Mouse (Mus musculus) kidney, postnatal 0 days (tissue): ENCODE measurements at regions not wholly inside any gene's neighbourhood (a gene's known extent, or its start where the extent isn't known, plus 50 kb on each side); places are given as distances from the start of the nearest gene placed in this dataset.

ENCODE experiments used
- ATAC-seq: fragments of 200-750 bp; cut with Nextera tagmentation; replicated peaks from 2 replicates; pipeline ENCODE4 v1.8.0; 2017; ENCODE audit warnings: low read depth, moderate number of reproducible peaks, moderate TSS enrichment, moderate library complexity; ENCODE audit not compliant: low FRiP score
- DNase-seq: peaks from one replicate; pipeline ENCODE4 v3.0.0-alpha.2; 2016; ENCODE audit warnings: low spot score
- H3K27ac ChIP-seq: fragments of 300-500 bp; sonication (generic); 2 replicates; pipeline ENCODE4 v1.5.1; 2014; ENCODE audit warnings: mild to moderate bottlenecking
- H3K27me3 ChIP-seq: fragments of 300-500 bp; sonication (generic); 2 replicates; pipeline ENCODE4 v1.6.1; 2014; ENCODE audit warnings: low read length, mixed read lengths; ENCODE audit not compliant: insufficient read depth
- H3K36me3 ChIP-seq: fragments of 300-500 bp; sonication (generic); 2 replicates; pipeline ENCODE4 v1.6.1; 2014; ENCODE audit warnings: low read length, mixed read lengths; ENCODE audit not compliant: insufficient read depth
- H3K4me1 ChIP-seq: fragments of 300-500 bp; sonication (generic); replicated peaks from 2 replicates; pipeline ENCODE4 v1.6.1; 2014; ENCODE audit warnings: antibody characterized with exemption, low read length, mixed read lengths; ENCODE audit not compliant: insufficient read depth
- H3K4me2 ChIP-seq: fragments of 300-500 bp; sonication (generic); 2 replicates; pipeline ENCODE4 v1.6.1; 2014; ENCODE audit warnings: mild to moderate bottlenecking, low read length, moderate library complexity, mixed read lengths
- H3K4me3 ChIP-seq: fragments of 300-500 bp; sonication (generic); replicated peaks from 2 replicates; pipeline ENCODE4 v1.5.1; 2014; ENCODE audit warnings: low read depth, low read length
- H3K9ac ChIP-seq: fragments of 300-500 bp; sonication (generic); 2 replicates; pipeline ENCODE4 v1.6.1; 2014; ENCODE audit warnings: low read depth, low read length
- H3K9me3 ChIP-seq: fragments of 300-500 bp; sonication (generic); replicated peaks from 2 replicates; pipeline ENCODE4 v1.6.1; 2016; ENCODE audit warnings: low read length, inconsistent platforms, mixed read lengths
- CTCF ChIP-seq: IDR thresholded peaks from 2 replicates; pipeline ENCODE4 v1.5.1; 2016; ENCODE audit warnings: antibody characterized with exemption, low read depth, mild to moderate bottlenecking, moderate library complexity
- WGBS: fragments of 180-500 bp; shearing (Covaris S2); extraction: QIAGEN DNeasy Blood & Tissue Kit; methylation state at CpG from one replicate; pipeline ENCODE4 v1.1.7; 2014; 5-methylcytosine and 5-hydroxymethylcytosine counted together

GRCm38 (mm10) chr11:105538421-105539210, 51.2 kb upstream of the Tanc2 start:
- Histone ChIP-seq H3K4me1 (no peaks in the 10 kb centered on the region), H3K9me3 (no peaks in the 10 kb centered on the region), H3K4me2 (no peak overlapping the region), H3K4me3 (no peak overlapping the region), H3K27me3 (no peaks in the 10 kb centered on the region), H3K9ac (no peak overlapping the region), H3K27ac (no peak overlapping the region; the same call in 1 of the 2 replicates), H3K36me3 (no peaks in the 10 kb centered on the region)
- peak; percentile 37 for DNase-seq
- TF ChIP-seq CTCF = no peak
- ATAC-seq = peak; percentile 86
- 53% methylated on average over 7 of the region's 7 CpGs for WGBS

GRCm38 (mm10) chr11:105532616-105533015, 57.2 kb upstream of the Tanc2 start:
- no peak for TF ChIP-seq CTCF
- Histone ChIP-seq H3K9me3 (no peaks in the 10 kb centered on the region), H3K4me1 (no peaks in the 10 kb centered on the region), H3K9ac (no peak overlapping the region), H3K36me3 (no peaks in the 10 kb centered on the region), H3K27ac (no peak overlapping the region), H3K4me3 (no peak overlapping the region), H3K4me2 (no peak overlapping the region), H3K27me3 (no peaks in the 10 kb centered on the region)
- 61% methylated on average over 5 of the region's 5 CpGs for WGBS
- no peak for ATAC-seq
- no peak for DNase-seq

GRCm38 (mm10) chr11:105530711-105531157, 59.1 kb upstream of the Tanc2 start:
- TF ChIP-seq CTCF = no peak
- Histone ChIP-seq H3K36me3 (no peaks in the 10 kb centered on the region), H3K4me3 (no peak overlapping the region), H3K4me2 (no peak overlapping the region), H3K9me3 (no peaks in the 10 kb centered on the region), H3K27me3 (no peaks in the 10 kb centered on the region), H3K4me1 (no peaks in the 10 kb centered on the region), H3K27ac (no peak overlapping the region), H3K9ac (no peak overlapping the region)
- no peak for ATAC-seq
- DNase-seq = no peak
- 69% methylated on average over 10 of the region's 10 CpGs for WGBS

GRCm38 (mm10) chr11:105526066-105526465, 63.7 kb upstream of the Tanc2 start:
- WGBS = 91% methylated on average over 4 of the region's 4 CpGs
- no peak overlapping the region for H3K27ac ChIP-seq
- TF ChIP-seq CTCF = no peak
- H3K4me1 ChIP-seq = no peaks in the 10 kb centered on the region
- H3K9me3 ChIP-seq = no peaks in the 10 kb centered on the region
- no peak overlapping the region for H3K9ac ChIP-seq
- H3K4me3 ChIP-seq = no peak overlapping the region
- DNase-seq (no peak), ATAC-seq (no peak)
- no peak overlapping the region for H3K4me2 ChIP-seq
- H3K27me3 ChIP-seq = no peaks in the 10 kb centered on the region
- H3K36me3 ChIP-seq = no peaks in the 10 kb centered on the region

GRCm38 (mm10) chr11:105525608-105526007, 64.2 kb upstream of the Tanc2 start:
- Histone ChIP-seq H3K9ac (no peak overlapping the region), H3K36me3 (no peaks in the 10 kb centered on the region), H3K4me3 (no peak overlapping the region), H3K27me3 (no peaks in the 10 kb centered on the region), H3K27ac (no peak overlapping the region), H3K4me1 (no peaks in the 10 kb centered on the region), H3K4me2 (no peak overlapping the region), H3K9me3 (no peaks in the 10 kb centered on the region)
- TF ChIP-seq CTCF = no peak
- WGBS = 41% methylated on average over 5 of the region's 5 CpGs
- DNase-seq (no peak), ATAC-seq (no peak)

- Histone ChIP-seq H3K4me3 (no peak overlapping the region), H3K36me3 (no peaks in the 10 kb centered on the region), H3K9me3 (no peaks in the 10 kb centered on the region), H3K4me2 (no peak overlapping the region), H3K27me3 (no peaks in the 10 kb centered on the region), H3K9ac (no peak overlapping the region), H3K4me1 (no peaks in the 10 kb centered on the region), H3K27ac (no peak overlapping the region)
- 40% methylated on average over 8 of the region's 8 CpGs for WGBS
- ATAC-seq = no peak
- DNase-seq = no peak
- no peak for TF ChIP-seq CTCF
Measured at GRCm38 (mm10) chr11:105524400-105524799, 65.4 kb upstream of the Tanc2 start.
